Mouse (Mus musculus) erythroid progenitor cell, adult 5-6 weeks (primary cell): ENCODE results near the gene Il10ra. TPM values are rescaled to one million over a fixed set of nuclear protein-coding genes. Genes with fewer than 3 reads are reported as not detected.

Experiments
- ATAC-seq: replicated peaks from 2 replicates; pipeline ENCODE4 v1.8.0; 2016; ENCODE audit warnings: moderate number of reproducible peaks, mild to moderate bottlenecking, moderate TSS enrichment, inconsistent platforms; ENCODE audit not compliant: poor library complexity, low FRiP score, severe bottlenecking
- total RNA-seq, 2 experiments: library from RNA; stranded (forward) in 1 of 2; stranded (reverse) in 1 of 2; fragments of 150-400 nt in 1 of 2; fragments of 186-747, 209-891 nt in 1 of 2; gene quantifications; 2 replicates each; pipeline versions ENCODE4 v1.2.3 to v1.2.4; 2015 to 2017; ENCODE audit warnings: low replicate concordance in 2 of 2

Gene Il10ra
- total RNA-seq, 2 experiments from 2014 or later: 4.8 to 6.3 TPM

DNA sequence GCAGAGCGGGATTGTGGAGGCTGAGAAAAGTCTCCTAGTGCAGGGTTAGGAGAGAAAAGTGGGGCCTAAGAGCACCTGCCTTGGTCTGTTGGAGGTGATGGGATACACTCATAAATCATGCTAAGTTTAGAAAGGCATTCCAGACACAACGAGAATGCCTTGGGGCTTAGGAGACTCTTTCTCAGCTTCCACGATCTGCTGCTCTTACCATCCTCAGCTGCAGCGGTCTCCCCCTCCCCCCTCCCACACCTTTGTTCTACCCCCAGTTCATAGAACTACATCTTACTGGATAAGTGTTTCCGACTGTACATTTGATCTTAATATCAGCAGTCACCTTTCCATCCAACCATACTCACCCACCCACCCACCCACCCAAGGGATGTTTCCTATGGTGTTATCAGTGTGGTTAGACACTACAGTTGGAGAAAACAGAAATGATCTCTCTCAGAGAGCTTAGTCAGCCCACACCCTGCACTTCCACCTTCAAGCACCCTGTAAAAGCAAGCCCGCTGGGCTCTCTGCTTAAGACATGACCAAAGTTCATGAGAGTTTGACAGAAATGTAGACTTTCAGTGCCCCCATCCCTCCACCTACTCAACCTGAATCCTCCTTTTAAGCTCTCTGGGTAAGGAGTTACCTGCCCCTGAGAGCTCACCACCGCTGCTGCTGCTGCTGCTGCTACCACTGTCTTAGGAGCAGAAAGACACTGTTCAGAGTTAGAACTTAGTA, 61.8 kb downstream of the Il10ra start:
- no peak for ATAC-seq

DNA sequence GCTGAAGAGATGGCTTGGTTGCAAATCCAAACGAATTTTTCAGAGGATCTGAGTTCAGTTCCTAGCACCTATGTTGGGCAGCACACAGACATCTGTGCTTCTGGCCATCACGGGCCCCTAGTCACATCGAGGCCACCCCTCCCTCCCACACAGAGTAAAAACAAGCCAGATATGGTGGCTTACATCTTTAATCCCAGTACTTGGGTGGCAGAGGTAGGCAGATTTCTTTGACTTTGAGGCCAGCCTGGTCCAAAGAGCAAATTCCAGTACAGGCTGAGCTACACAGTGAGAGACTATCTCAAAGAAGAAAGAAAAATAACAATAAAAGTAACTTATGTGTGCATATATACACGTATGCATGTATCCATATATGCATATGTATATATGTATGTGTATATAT, 62.8 kb downstream of the Il10ra start:
- ATAC-seq: no peak

DNA sequence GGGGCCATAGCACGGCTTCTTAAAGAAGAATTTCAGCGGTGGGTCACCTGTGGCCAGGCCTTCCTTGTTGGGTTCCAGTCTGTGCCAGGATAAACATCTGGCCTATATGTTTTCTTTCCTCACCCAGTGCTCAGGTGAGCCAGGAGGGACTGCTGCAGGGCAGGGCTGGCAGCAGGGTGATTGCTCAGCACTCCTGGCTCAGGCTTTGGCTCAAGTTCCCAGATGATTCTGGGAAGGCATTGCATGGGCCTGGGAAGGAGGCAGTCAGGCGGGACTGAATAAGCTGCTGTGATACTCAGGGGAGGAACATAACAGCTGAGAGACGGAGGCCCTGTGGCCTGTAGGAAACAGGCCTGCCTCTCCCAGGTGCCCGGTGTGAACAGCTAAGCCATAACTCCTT, 63.8 kb downstream of the Il10ra start:
- no peak for ATAC-seq

Other genes starting within 250 kb of the Il10ra start
- not detected in 2 replicates for gene Mpzl2, start 229.3 kb downstream of the Il10ra start, total RNA-seq (2015; ENCODE audit: low replicate concordance)
- gene Mpzl2, start 229.3 kb downstream of the Il10ra start, total RNA-seq (2017; ENCODE audit: low replicate concordance): not detected in 2 replicates
- 1.7 TPM in 1 of 2 replicates, not detected in the other for gene Mpzl3, start 214.0 kb downstream of the Il10ra start, total RNA-seq (2015; ENCODE audit: low replicate concordance)
- gene Mpzl3, start 214.0 kb downstream of the Il10ra start, total RNA-seq (2017; ENCODE audit: low replicate concordance): not detected in 2 replicates
- gene Jaml, start 190.0 kb downstream of the Il10ra start, total RNA-seq (2015; ENCODE audit: low replicate concordance): 5.4 TPM in 1 of 2 replicates, not detected in the other
- 3.5 and 5.7 TPM in 2 replicates for gene Jaml, start 190.0 kb downstream of the Il10ra start, total RNA-seq (2017; ENCODE audit: low replicate concordance)
- not detected in 2 replicates for gene Scn2b, start 151.4 kb downstream of the Il10ra start, total RNA-seq (2015; ENCODE audit: low replicate concordance)
- gene Scn2b, start 151.4 kb downstream of the Il10ra start, total RNA-seq (2017; ENCODE audit: low replicate concordance): under 0.01 TPM in 1 of 2 replicates, not detected in the other
- not detected in 2 replicates for gene Scn4b, start 130.8 kb downstream of the Il10ra start, total RNA-seq (2015; ENCODE audit: low replicate concordance)
- gene Scn4b, start 130.8 kb downstream of the Il10ra start, total RNA-seq (2017; ENCODE audit: low replicate concordance): not detected in 2 replicates
- gene BC049352, start 87.1 kb downstream of the Il10ra start, total RNA-seq (2015; ENCODE audit: low replicate concordance): not detected in 2 replicates
- not detected in 2 replicates for gene BC049352, start 87.1 kb downstream of the Il10ra start, total RNA-seq (2017; ENCODE audit: low replicate concordance)
- not detected in 2 replicates for gene Tmprss4, start 65.1 kb downstream of the Il10ra start, total RNA-seq (2015; ENCODE audit: low replicate concordance)
- gene Tmprss4, start 65.1 kb downstream of the Il10ra start, total RNA-seq (2017; ENCODE audit: low replicate concordance): not detected in 2 replicates
- gene Tmprss13, start 50.0 kb upstream of the Il10ra start, total RNA-seq (2015; ENCODE audit: low replicate concordance): not detected in 2 replicates
- not detected in 2 replicates for gene Tmprss13, start 50.0 kb upstream of the Il10ra start, total RNA-seq (2017; ENCODE audit: low replicate concordance)
- not detected in 2 replicates for gene Fxyd6, start 101.0 kb upstream of the Il10ra start, total RNA-seq (2015; ENCODE audit: low replicate concordance)
- not detected in 2 replicates for gene Fxyd6, start 101.0 kb upstream of the Il10ra start, total RNA-seq (2017; ENCODE audit: low replicate concordance)
- 2.5 TPM in 1 of 2 replicates, not detected in the other for gene Fxyd2, start 130.5 kb upstream of the Il10ra start, total RNA-seq (2015; ENCODE audit: low replicate concordance)
- not detected in 2 replicates for gene Fxyd2, start 130.5 kb upstream of the Il10ra start, total RNA-seq (2017; ENCODE audit: low replicate concordance)
- not detected in 2 replicates for gene Dscaml1, start 157.5 kb upstream of the Il10ra start, total RNA-seq (2015; ENCODE audit: low replicate concordance)
- gene Dscaml1, start 157.5 kb upstream of the Il10ra start, total RNA-seq (2017; ENCODE audit: low replicate concordance): not detected in 2 replicates